13 mouse cellular contexts compared by ENCODE assay signal in genomic region chr13:11959488-11960174, GRCm38 (mm10).
DNase-seq lines count a peak whose midpoint lies in the region; ATAC-seq and TF ChIP-seq lines count a peak whose summit lies in the region.
"Had no signal": no experiment of that assay in that cellular context is flagged by ENCODE, and none has a peak within 500 bp of the region (broad histone marks: within the 10 kb centered on the region; RNA-seq: fewer than 3 reads in every experiment).

No protein-coding gene starts in this region.

- DNase-seq in forebrain, postnatal 0 days: no peak
- no peak for DNase-seq in forebrain, embryonic 14.5 days (ENCODE audit: low spot score)
- no peak for DNase-seq in lung, postnatal 36 days
- no peak for DNase-seq in midbrain, postnatal 0 days (ENCODE audit: low spot score)
- no peak for DNase-seq in lung, postnatal 14 days
- DNase-seq in testis, postnatal 14 days (ENCODE audit: low spot score): no peak
- DNase-seq: adrenal gland, postnatal 25 days; cerebellum, adult 18-20 months; gastrocnemius, adult 2 months; kidney, adult 2 months; lung, postnatal 4 days had no signal

- H3K27me3 ChIP-seq in forebrain, postnatal 0 days (ENCODE audit: insufficient read depth, low read length): no peaks in the 10 kb centered on the region
- no peaks in the 10 kb centered on the region for H3K27me3 ChIP-seq in forebrain, embryonic 14.5 days (replicated peaks; ENCODE audit: control insufficient read depth, insufficient read depth, low read length)
- no peaks in the 10 kb centered on the region for H3K27me3 ChIP-seq in lung, embryonic 15.5 days
- no peaks in the 10 kb centered on the region for H3K27me3 ChIP-seq in midbrain, postnatal 0 days (ENCODE audit: insufficient read depth, low read length)

- no peak overlapping the region for H3K27ac ChIP-seq in forebrain, postnatal 0 days (ENCODE audit: low read depth, low read length)
- H3K27ac ChIP-seq in forebrain, embryonic 14.5 days (ENCODE audit: low read depth, low read length): no peak overlapping the region
- no peak overlapping the region for H3K27ac ChIP-seq in lung, embryonic 15.5 days
- no peak overlapping the region for H3K27ac ChIP-seq in midbrain, postnatal 0 days (ENCODE audit: low read depth, low read length)
- H3K27ac ChIP-seq: gastrocnemius, adult 2 months had no signal

- peak; percentile 56 for ATAC-seq in forebrain, postnatal 0 days
- ATAC-seq in forebrain, embryonic 14.5 days: no peak
- peak; percentile 35; the same call in 1 of the 2 replicates for ATAC-seq in lung, embryonic 15.5 days (ENCODE audit: borderline replicate concordance, extremely low read depth, low FRiP score, low TSS enrichment)
- peak; percentile 16; the same call in 1 of the 2 replicates for ATAC-seq in granulocyte monocyte progenitor cell, adult 5-6 weeks (replicated peaks; ENCODE audit: poor library complexity, severe bottlenecking)
- ATAC-seq in midbrain, postnatal 0 days (ENCODE audit: low FRiP score): peak; percentile 36; the same call in 1 of the 2 replicates

- TF ChIP-seq CTCF in forebrain, postnatal 0 days (IDR thresholded peaks at IDR 0.05; ENCODE audit: low read depth): no peak
- TF ChIP-seq CTCF in midbrain, postnatal 0 days (IDR thresholded peaks at IDR 0.05): no peak

- H3K9me3 ChIP-seq in forebrain, postnatal 0 days (ENCODE audit: low read length): no peaks in the 10 kb centered on the region
- no peaks in the 10 kb centered on the region for H3K9me3 ChIP-seq in forebrain, embryonic 14.5 days (replicated peaks; ENCODE audit: control insufficient read depth, low read length)
- H3K9me3 ChIP-seq in lung, embryonic 15.5 days: no peaks in the 10 kb centered on the region
- H3K9me3 ChIP-seq in midbrain, postnatal 0 days (ENCODE audit: low read length): no peaks in the 10 kb centered on the region

- H3K4me3 ChIP-seq in forebrain, postnatal 0 days (ENCODE audit: low read depth, low read length): no peak overlapping the region
- no peak overlapping the region for H3K4me3 ChIP-seq in forebrain, embryonic 14.5 days (ENCODE audit: low read depth, low read length)
- H3K4me3 ChIP-seq in lung, embryonic 15.5 days: no peak overlapping the region
- H3K4me3 ChIP-seq in midbrain, postnatal 0 days (ENCODE audit: low read depth, low read length): no peak overlapping the region
- H3K4me3 ChIP-seq: gastrocnemius, adult 2 months had no signal

- H3K4me2 ChIP-seq in forebrain, postnatal 0 days (ENCODE audit: low read depth): no peak overlapping the region
- H3K4me2 ChIP-seq in forebrain, embryonic 14.5 days (ENCODE audit: low read length): no peak overlapping the region
- H3K4me2 ChIP-seq in lung, embryonic 15.5 days: no peak overlapping the region
- no peak overlapping the region for H3K4me2 ChIP-seq in midbrain, postnatal 0 days (ENCODE audit: low read depth, low read length, poor library complexity, severe bottlenecking)

- no peaks in the 10 kb centered on the region for H3K4me1 ChIP-seq in forebrain, postnatal 0 days (ENCODE audit: insufficient read depth)
- no peaks in the 10 kb centered on the region for H3K4me1 ChIP-seq in forebrain, embryonic 14.5 days (ENCODE audit: control insufficient read depth, insufficient read depth, low read length)
- H3K4me1 ChIP-seq in lung, embryonic 15.5 days: no peaks in the 10 kb centered on the region
- H3K4me1 ChIP-seq in midbrain, postnatal 0 days (ENCODE audit: insufficient read depth, low read length): no peaks in the 10 kb centered on the region

- H3K36me3 ChIP-seq in forebrain, postnatal 0 days (ENCODE audit: insufficient read depth): no peaks in the 10 kb centered on the region
- no peaks in the 10 kb centered on the region for H3K36me3 ChIP-seq in forebrain, embryonic 14.5 days (ENCODE audit: control insufficient read depth, insufficient read depth, low read length)
- no peaks in the 10 kb centered on the region for H3K36me3 ChIP-seq in lung, embryonic 15.5 days
- no peaks in the 10 kb centered on the region for H3K36me3 ChIP-seq in midbrain, postnatal 0 days (ENCODE audit: insufficient read depth, low read length)

- H3K9ac ChIP-seq in forebrain, postnatal 0 days: no peak overlapping the region
- no peak overlapping the region for H3K9ac ChIP-seq in forebrain, embryonic 14.5 days (ENCODE audit: low read length)
- H3K9ac ChIP-seq in lung, embryonic 15.5 days: no peak overlapping the region
- H3K9ac ChIP-seq in midbrain, postnatal 0 days (replicated peaks; ENCODE audit: low read length, poor library complexity, severe bottlenecking): no peak overlapping the region
